Mouse (Mus musculus): ENCODE results near the gene Cntnap3. TPM values are rescaled to one million over a fixed set of nuclear protein-coding genes. Genes with fewer than 3 reads are reported as not detected.

Gene Cntnap3
- polyA plus RNA-seq, 1 experiment from 2014 or later, result 0.41 TPM

Other genes starting within 250 kb of the Cntnap3 start
- gene Spata31, start 13.5 kb upstream of the Cntnap3 start, polyA plus RNA-seq (2014; fragmentation: Nextera tagmentation; extraction: Ambion mirVana), result not detected in 2 replicates
- not detected in 2 replicates for gene Spata31d1c, start 129.1 kb upstream of the Cntnap3 start, polyA plus RNA-seq (2014; fragmentation: Nextera tagmentation; extraction: Ambion mirVana)
- not detected in 2 replicates for gene Prss47, start 148.8 kb upstream of the Cntnap3 start, polyA plus RNA-seq (2014; fragmentation: Nextera tagmentation; extraction: Ambion mirVana)
- gene Mfsd14b, start 209.0 kb upstream of the Cntnap3 start, polyA plus RNA-seq (2014; fragmentation: Nextera tagmentation; extraction: Ambion mirVana), result 49.3 and 53.6 TPM in 2 replicates
- gene Olfr465-ps1, start 234.1 kb upstream of the Cntnap3 start, polyA plus RNA-seq (2014; fragmentation: Nextera tagmentation; extraction: Ambion mirVana), result not detected in 2 replicates
- not detected in 2 replicates for gene Olfr466, start 246.3 kb upstream of the Cntnap3 start, polyA plus RNA-seq (2014; fragmentation: Nextera tagmentation; extraction: Ambion mirVana)